Mouse (Mus musculus) T-helper 2 cell (primary cell): Measurements from ENCODE around the gene Dbx2.

ENCODE experiments used
- in situ Hi-C: fragments of 300-600 bp; cut with MboI, MseI; formaldehyde crosslinking; loops from one replicate; pipeline ENCODE4 v1.15.1; 2025; ENCODE audit warnings: high pct_unique_total_duplicates

Dbx2 gene

GRCm38 (mm10) chr15:95655860-95656259, at the start of gene Dbx2:
Dbx2 (minus strand) TSS chr15:95655960.
- in situ Hi-C loops, result no loop called here

- in situ Hi-C loops, result loop anchor here (5.0 kb wide), 1 partner anchor 40 kb away; no protein-coding TSS in a partner anchor
Observed at GRCm38 (mm10) chr15:95702206-95702605, 46.4 kb upstream of the Dbx2 start.

- in situ Hi-C loops, result loop anchor here (5.0 kb wide), 1 partner anchor 41 kb away; no protein-coding TSS in a partner anchor
Observed at GRCm38 (mm10) chr15:95701573-95701972, 45.8 kb upstream of the Dbx2 start.

- in situ Hi-C loops, result no loop called here
Observed at GRCm38 (mm10) chr15:95699371-95699770, 43.6 kb upstream of the Dbx2 start.

GRCm38 (mm10) chr15:95693759-95694158, 38.0 kb upstream of the Dbx2 start:
- in situ Hi-C loops, result no loop called here

GRCm38 (mm10) chr15:95691594-95691993, 35.8 kb upstream of the Dbx2 start:
- in situ Hi-C loops, result no loop called here

- in situ Hi-C loops, result no loop called here
Observed at GRCm38 (mm10) chr15:95691129-95691528, 35.4 kb upstream of the Dbx2 start.

- in situ Hi-C loops, result no loop called here
Observed at GRCm38 (mm10) chr15:95682620-95683019, 26.9 kb upstream of the Dbx2 start.

GRCm38 (mm10) chr15:95675645-95676044, 19.9 kb upstream of the Dbx2 start:
- in situ Hi-C loops, result loop anchor here (10.0 kb wide), 1 partner anchor 479 kb away; no protein-coding TSS in a partner anchor

GRCm38 (mm10) chr15:95675176-95675575, 19.4 kb upstream of the Dbx2 start:
- in situ Hi-C loops, result loop anchor here (10.0 kb wide), 1 partner anchor 480 kb away; no protein-coding TSS in a partner anchor

- in situ Hi-C loops, result no loop called here
Observed at GRCm38 (mm10) chr15:95667209-95667608, 11.4 kb upstream of the Dbx2 start.

- in situ Hi-C loops, result no loop called here
Observed at GRCm38 (mm10) chr15:95665002-95665401, 9.2 kb upstream of the Dbx2 start.

GRCm38 (mm10) chr15:95661718-95662117, 6.0 kb upstream of the Dbx2 start:
- in situ Hi-C loops, result no loop called here

- in situ Hi-C loops, result no loop called here
Observed at GRCm38 (mm10) chr15:95660368-95660767, 4.6 kb upstream of the Dbx2 start.

GRCm38 (mm10) chr15:95654211-95654897, 1.4 kb downstream of the Dbx2 start:
- in situ Hi-C loops, result no loop called here

GRCm38 (mm10) chr15:95653812-95654210, 1.9 kb downstream of the Dbx2 start:
- in situ Hi-C loops, result no loop called here

GRCm38 (mm10) chr15:95652898-95653707, 2.7 kb downstream of the Dbx2 start:
- in situ Hi-C loops, result no loop called here

- in situ Hi-C loops, result no loop called here
Observed at GRCm38 (mm10) chr15:95651824-95652223, 3.9 kb downstream of the Dbx2 start.

- in situ Hi-C loops, result no loop called here
Observed at GRCm38 (mm10) chr15:95643505-95644029, 12.2 kb downstream of the Dbx2 start.

- in situ Hi-C loops, result no loop called here
Observed at GRCm38 (mm10) chr15:95640347-95640746, 15.4 kb downstream of the Dbx2 start.

- in situ Hi-C loops, result no loop called here
Observed at GRCm38 (mm10) chr15:95639829-95640134, 16.0 kb downstream of the Dbx2 start.

- in situ Hi-C loops, result no loop called here
Observed at GRCm38 (mm10) chr15:95639115-95639828, 16.5 kb downstream of the Dbx2 start.
